Mouse (Mus musculus): Measurements from ENCODE around the gene Olfr1095. TPM values are rescaled to one million over a fixed set of nuclear protein-coding genes. Genes with fewer than 3 reads are reported as not detected.

Olfr1095 gene
- not detected for total RNA-seq (2021)

DNA sequence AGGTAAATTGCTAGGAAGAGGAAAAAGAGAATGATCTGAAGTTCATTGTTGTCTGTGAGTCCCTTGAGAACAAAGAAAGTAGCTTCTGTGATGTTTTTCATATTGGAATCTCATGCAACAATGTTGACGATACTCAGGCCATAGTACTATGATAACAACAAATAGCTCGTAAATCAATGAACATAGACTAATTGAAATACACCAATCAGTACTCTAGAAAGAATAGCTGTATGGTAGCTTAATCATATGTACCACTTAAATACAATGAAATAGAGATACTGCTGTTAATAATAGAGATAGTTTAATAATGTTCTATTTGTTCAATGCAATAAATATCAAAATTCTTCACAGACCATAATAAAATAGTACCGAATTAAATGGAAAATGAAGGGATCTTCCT lies at the start of gene Olfr1095:
Gene Olfr1095 (minus strand): TSS at position 101 of the 400 bp plus-strand sequence.
- intact Hi-C loops (cut with DNase I), result no loop called here
- DNase-seq, result no peak

- no peak for DNase-seq
- intact Hi-C loops (cut with DNase I), result no loop called here
Measured at GRCm38 (mm10) chr2:86892116-86892515, 40.6 kb upstream of the Olfr1095 start, which contains the start of gene Olfr1097. Gene Olfr1097, minus strand, starts transcription at chr2:86892216.

- intact Hi-C loops (cut with DNase I), result no loop called here
- DNase-seq, result no peak
Measured at GRCm38 (mm10) chr2:86874702-86875101, 23.2 kb upstream of the Olfr1095 start, which contains the start of gene Gm13723. Gene Gm13723, minus strand, starts transcription at chr2:86874802.

DNA sequence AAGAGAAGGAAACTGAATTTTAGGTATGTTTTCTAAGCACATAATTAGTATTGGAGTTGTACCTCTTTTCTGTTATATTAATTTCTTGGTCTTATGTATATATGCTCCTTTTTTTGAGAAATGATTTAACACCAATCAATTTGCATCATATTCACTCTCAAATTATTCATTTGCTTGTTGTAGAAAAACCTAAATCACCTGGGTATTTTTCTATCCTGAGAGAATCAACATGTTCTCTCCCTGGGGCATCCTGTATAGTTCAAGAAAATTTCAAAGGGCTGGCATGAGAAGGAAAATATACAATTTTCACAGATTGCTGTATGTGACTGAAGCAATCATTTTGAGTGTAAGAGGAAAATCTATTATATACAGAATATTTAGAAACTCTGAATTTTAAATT lies 27.1 kb downstream of the Olfr1095 start, which contains the start of gene Olfr1094:
Gene Olfr1094 (plus strand): TSS at position 301 of the 400 bp plus-strand sequence.
- intact Hi-C loops (cut with DNase I), result no loop called here
- DNase-seq, result no peak

DNA sequence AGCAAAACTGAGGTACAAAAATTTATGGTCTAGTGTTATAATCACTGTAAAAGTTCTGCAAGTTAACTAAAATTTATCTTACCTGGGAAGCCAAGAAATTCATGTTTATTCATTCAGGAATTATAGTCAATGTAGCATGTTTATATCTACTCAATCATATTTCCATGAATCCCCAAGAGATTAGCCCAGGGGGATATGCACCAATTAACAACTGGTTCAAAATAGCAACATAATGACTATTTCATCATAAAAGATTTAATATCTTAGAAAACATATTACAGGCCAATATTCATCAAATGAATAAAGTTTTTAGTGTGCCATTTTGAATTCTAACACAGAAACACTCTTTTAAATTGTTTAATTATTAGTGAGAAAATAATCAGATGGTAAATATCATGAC lies 41.6 kb downstream of the Olfr1095 start, which contains the start of gene Olfr141:
Gene Olfr141 (minus strand): TSS at position 101 of the 400 bp plus-strand sequence.
- intact Hi-C loops (cut with DNase I), result no loop called here
- DNase-seq, result no peak

Other genes with a start within 250 kb of the Olfr1095 start
- not detected for gene Olfr1084, start 212.0 kb downstream of the Olfr1095 start, total RNA-seq (2021)
- not detected for gene Olfr1085, start 189.7 kb downstream of the Olfr1095 start, total RNA-seq (2021)
- gene Olfr1086, start 171.6 kb downstream of the Olfr1095 start, total RNA-seq (2021), result not detected
- gene Olfr1087, start 153.3 kb downstream of the Olfr1095 start, total RNA-seq (2021), result not detected
- not detected for gene Olfr1089, start 118.0 kb downstream of the Olfr1095 start, total RNA-seq (2021)
- gene Olfr1090, start 92.7 kb downstream of the Olfr1095 start, total RNA-seq (2021), result not detected
- not detected for gene Olfr1093, start 69.2 kb downstream of the Olfr1095 start, total RNA-seq (2021)
- not detected for gene Olfr141, start 41.7 kb downstream of the Olfr1095 start, total RNA-seq (2021)
- gene Olfr1094, start 27.0 kb downstream of the Olfr1095 start, total RNA-seq (2021), result not detected
- gene Gm13723, start 23.1 kb upstream of the Olfr1095 start, total RNA-seq (2021), result not detected
- gene Olfr1097, start 40.5 kb upstream of the Olfr1095 start, total RNA-seq (2021), result not detected
- gene Olfr1098, start 72.8 kb upstream of the Olfr1095 start, total RNA-seq (2021), result not detected
- not detected for gene Olfr1099, start 109.0 kb upstream of the Olfr1095 start, total RNA-seq (2021)
- not detected for gene Olfr1100, start 128.3 kb upstream of the Olfr1095 start, total RNA-seq (2021)
- not detected for gene Olfr1101, start 139.5 kb upstream of the Olfr1095 start, total RNA-seq (2021)
- gene Olfr1102, start 146.7 kb upstream of the Olfr1095 start, total RNA-seq (2021), result not detected
- not detected for gene Olfr1104, start 175.4 kb upstream of the Olfr1095 start, total RNA-seq (2021)
- not detected for gene Olfr1105, start 184.8 kb upstream of the Olfr1095 start, total RNA-seq (2021)
- not detected for gene Olfr1106, start 200.6 kb upstream of the Olfr1095 start, total RNA-seq (2021)
- gene Olfr1107, start 224.1 kb upstream of the Olfr1095 start, total RNA-seq (2021), result not detected
- gene Olfr1109, start 244.3 kb upstream of the Olfr1095 start, total RNA-seq (2021), result not detected

Data from heart, postnatal 10 days (tissue).